Mouse (Mus musculus): ENCODE data around the gene Hephl1. TPM values are rescaled to one million over a fixed set of nuclear protein-coding genes. Genes with fewer than 3 reads are reported as not detected.

Gene Hephl1
- total and polyA plus RNA-seq, 2 experiments from 2014 or later = 0.21 TPM; not detected in 1

DNA sequence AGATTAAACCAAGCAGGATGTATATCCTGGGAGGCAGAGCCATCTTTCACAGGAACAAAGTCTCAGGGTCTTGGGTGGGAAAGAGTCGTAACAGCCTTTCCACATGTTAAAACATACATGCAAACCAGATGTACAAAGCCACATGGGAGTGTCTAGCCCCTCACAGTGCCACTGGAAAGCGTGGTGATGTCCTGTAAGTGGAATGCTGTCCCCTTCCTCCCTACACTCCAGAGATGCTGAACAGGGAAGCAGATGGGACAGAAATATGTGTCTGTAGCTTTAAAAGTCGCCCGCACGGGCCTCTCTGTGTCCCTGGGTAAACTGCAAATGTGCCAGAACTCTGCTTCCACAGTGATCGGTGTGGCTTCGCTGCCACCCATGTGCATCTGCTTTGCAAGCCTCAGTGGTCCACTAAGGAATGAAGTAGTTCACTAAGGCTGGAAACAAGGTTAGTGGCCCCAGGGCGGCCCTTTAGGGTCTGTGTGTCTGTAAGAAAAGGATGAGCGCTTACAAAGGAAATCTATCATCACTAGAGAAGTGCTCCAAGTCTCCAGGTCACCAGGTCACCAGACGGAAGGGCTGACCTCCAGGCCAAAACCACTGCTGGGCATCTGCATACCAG, 108.1 kb downstream of the Hephl1 start:
- H3K36me3 ChIP-seq (ENCODE audit: insufficient read depth, low read length) = peaks cover 20% of the 10 kb centered on the region; the same call in 1 of the 2 replicates
- no peaks in the 10 kb centered on the region for H3K27me3 ChIP-seq (ENCODE audit: insufficient read depth, low read length)
- 0 out of 2 replicates have a peak, but pooled peaks cover 4% of the 10 kb centered on the region for H3K4me1 ChIP-seq (ENCODE audit: insufficient read depth, low read length)
- H3K4me2 ChIP-seq (ENCODE audit: low read depth, low read length) = 0 out of 2 replicates have a peak overlapping the region, but pooled peaks have one; percentile 1
- DNase-seq (ENCODE audit: low spot score) = peak; percentile 18
- ATAC-seq = no peak
- no peak overlapping the region for H3K9ac ChIP-seq (replicated peaks; ENCODE audit: low read length)
- no peak overlapping the region for H3K4me3 ChIP-seq (ENCODE audit: low read length)
- H3K27ac ChIP-seq = no peak overlapping the region
- no peaks in the 10 kb centered on the region for H3K9me3 ChIP-seq (ENCODE audit: low read length)
- WGBS = 24% methylated on average over 10 of the region's 10 CpGs
- TF ChIP-seq CTCF (IDR thresholded peaks at IDR 0.05; ENCODE audit: low read depth) = no peak

DNA sequence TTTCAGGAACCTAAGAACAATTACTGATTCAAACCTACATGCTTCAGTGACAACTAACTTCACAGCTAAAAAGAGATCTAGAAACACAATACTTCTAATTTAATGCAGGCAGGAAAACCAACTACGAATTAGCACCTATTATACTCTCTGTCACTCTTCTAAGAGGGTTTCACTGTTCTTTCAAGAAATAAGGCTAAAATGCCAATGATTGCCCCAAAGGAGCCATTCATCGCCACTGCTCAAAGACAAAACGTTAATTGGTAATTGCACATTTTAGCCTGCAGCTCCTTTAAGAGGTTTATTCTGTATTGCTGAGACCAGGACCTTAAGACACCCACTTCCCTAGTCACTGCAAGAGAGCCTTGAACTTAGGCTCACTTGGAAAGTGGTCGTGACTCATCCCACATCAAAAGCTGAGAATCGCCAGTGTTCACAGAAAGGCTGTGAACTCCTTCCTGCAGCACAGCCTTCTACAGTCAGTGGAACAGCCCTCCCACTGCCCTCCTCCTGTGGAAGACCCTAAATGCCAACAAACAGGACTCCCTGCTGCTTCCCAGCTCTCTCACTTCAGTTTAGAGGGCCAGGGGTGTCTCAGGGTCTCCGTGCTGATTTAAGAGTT, 108.8 kb downstream of the Hephl1 start:
- ATAC-seq (no peak), DNase-seq (ENCODE audit: low spot score) (no peak)

More for the DNA sequence above, 108.8 kb downstream of the Hephl1 start:
- 0 out of 2 replicates have a peak, but pooled peaks cover 4% of the 10 kb centered on the region for H3K4me1 ChIP-seq (ENCODE audit: insufficient read depth, low read length)
- no peak overlapping the region for H3K4me3 ChIP-seq (ENCODE audit: low read length)
- H3K9ac ChIP-seq (replicated peaks; ENCODE audit: low read length) = no peak overlapping the region
- H3K27me3 ChIP-seq (ENCODE audit: insufficient read depth, low read length) = no peaks in the 10 kb centered on the region
- H3K27ac ChIP-seq = no peak overlapping the region
- 26% methylated on average over 6 of the region's 6 CpGs for WGBS
- H3K9me3 ChIP-seq (ENCODE audit: low read length) = no peaks in the 10 kb centered on the region
- no peak for TF ChIP-seq CTCF (IDR thresholded peaks at IDR 0.05; ENCODE audit: low read depth)
- H3K4me2 ChIP-seq (ENCODE audit: low read depth, low read length) = no peak overlapping the region
- peaks cover 20% of the 10 kb centered on the region; the same call in 1 of the 2 replicates for H3K36me3 ChIP-seq (ENCODE audit: insufficient read depth, low read length)

Other genes with a start within 250 kb of the Hephl1 start
- gene Izumo1r, start 208.2 kb downstream of the Hephl1 start, total RNA-seq (2014; rRNA removed) = not detected in 2 replicates
- not detected in 2 replicates for gene Izumo1r, start 208.2 kb downstream of the Hephl1 start, polyA plus RNA-seq (2015; fragmentation: Nextera tagmentation; extraction: Ambion mirVana)
- 95.0 and 120 TPM in 2 replicates for gene Panx1, start 66.6 kb downstream of the Hephl1 start, total RNA-seq (2014; rRNA removed)
- 115 and 120 TPM in 2 replicates for gene Panx1, start 66.6 kb downstream of the Hephl1 start, polyA plus RNA-seq (2015; fragmentation: Nextera tagmentation; extraction: Ambion mirVana)
- 31.4 and 36.0 TPM in 2 replicates for gene Vstm5, start 126.9 kb upstream of the Hephl1 start, total RNA-seq (2014; rRNA removed)
- 27.4 and 27.9 TPM in 2 replicates for gene Vstm5, start 126.9 kb upstream of the Hephl1 start, polyA plus RNA-seq (2015; fragmentation: Nextera tagmentation; extraction: Ambion mirVana)
- gene Med17, start 167.8 kb upstream of the Hephl1 start, total RNA-seq (2014; rRNA removed) = 21.9 and 28.8 TPM in 2 replicates
- gene Med17, start 167.8 kb upstream of the Hephl1 start, polyA plus RNA-seq (2015; fragmentation: Nextera tagmentation; extraction: Ambion mirVana) = 19.0 and 22.1 TPM in 2 replicates
- gene Taf1d, start 194.1 kb upstream of the Hephl1 start, total RNA-seq (2014; rRNA removed) = 34.6 and 72.7 TPM in 2 replicates
- gene Taf1d, start 194.1 kb upstream of the Hephl1 start, polyA plus RNA-seq (2015; fragmentation: Nextera tagmentation; extraction: Ambion mirVana) = 46.3 and 54.9 TPM in 2 replicates
- gene 4931406C07Rik, start 194.3 kb upstream of the Hephl1 start, total RNA-seq (2014; rRNA removed) = 11.0 and 11.1 TPM in 2 replicates
- 14.8 and 15.7 TPM in 2 replicates for gene 4931406C07Rik, start 194.3 kb upstream of the Hephl1 start, polyA plus RNA-seq (2015; fragmentation: Nextera tagmentation; extraction: Ambion mirVana)
- gene Cep295, start 245.7 kb upstream of the Hephl1 start, total RNA-seq (2014; rRNA removed) = 16.6 and 18.6 TPM in 2 replicates
- 10.0 and 10.3 TPM in 2 replicates for gene Cep295, start 245.7 kb upstream of the Hephl1 start, polyA plus RNA-seq (2015; fragmentation: Nextera tagmentation; extraction: Ambion mirVana)

All from hindbrain, postnatal 0 days (tissue).